Mouse (Mus musculus) neural tube, embryonic 14.5 days (tissue): Measurements from ENCODE around the gene Bfsp2. TPM values are rescaled to one million over a fixed set of nuclear protein-coding genes. Genes with fewer than 3 reads are reported as not detected.

Experiments
- ATAC-seq: fragments of 200-750 bp; cut with Nextera tagmentation; 2 replicates; pipeline ENCODE4 v1.8.0; 2017; ENCODE audit warnings: low read depth, mild to moderate bottlenecking, moderate TSS enrichment, moderate library complexity
- H3K27ac ChIP-seq: fragments of 300-500 bp; sonication (generic); 2 replicates; pipeline ENCODE4 v1.5.1; 2014; ENCODE audit warnings: low read depth, mild to moderate bottlenecking, control low read depth, low read length, moderate library complexity, mixed read lengths
- H3K27me3 ChIP-seq: fragments of 300-500 bp; sonication (generic); 2 replicates; pipeline ENCODE4 v1.6.1; 2014; ENCODE audit warnings: low read length; ENCODE audit not compliant: control insufficient read depth, insufficient read depth
- H3K36me3 ChIP-seq: fragments of 300-500 bp; sonication (generic); 2 replicates; pipeline ENCODE4 v1.6.1; 2014; ENCODE audit warnings: low read length, mixed read lengths; ENCODE audit not compliant: control insufficient read depth, insufficient read depth
- H3K4me1 ChIP-seq: fragments of 300-500 bp; sonication (generic); 2 replicates; pipeline ENCODE4 v1.6.1; 2014; ENCODE audit warnings: low read length; ENCODE audit not compliant: control insufficient read depth, insufficient read depth
- H3K4me2 ChIP-seq: fragments of 300-500 bp; sonication (generic); 2 replicates; pipeline ENCODE4 v1.6.1; 2014; ENCODE audit warnings: mild to moderate bottlenecking, low read depth, low read length, control low read depth
- H3K4me3 ChIP-seq: fragments of 300-500 bp; sonication (generic); 2 replicates; pipeline ENCODE4 v1.5.1; 2014; ENCODE audit warnings: low read depth, low read length, control low read depth, mixed read lengths
- H3K9ac ChIP-seq: fragments of 300-500 bp; sonication (generic); replicated peaks from 2 replicates; pipeline ENCODE4 v1.6.1; 2014; ENCODE audit warnings: low read depth, mild to moderate bottlenecking, control low read depth, low read length, mixed read lengths
- H3K9me3 ChIP-seq: fragments of 300-500 bp; sonication (generic); 2 replicates; pipeline ENCODE4 v1.6.1; 2016; ENCODE audit warnings: low read length; ENCODE audit not compliant: control insufficient read depth
- WGBS: fragments of 180-500 bp; shearing (Covaris S2); extraction: QIAGEN DNeasy Blood & Tissue Kit; methylation state at CpG from one replicate; pipeline ENCODE4 v1.1.7; 2014; 5-methylcytosine and 5-hydroxymethylcytosine counted together
- polyA plus RNA-seq: library from polyadenylated mRNA; unstranded; fragments of >200 nt; fragmentation: Nextera tagmentation; extraction: Ambion mirVana; gene quantifications from 2 replicates; pipeline ENCODE4 v1.2.1, GENCODE M21; 2014

The Bfsp2 gene
- polyA plus RNA-seq, 1 experiment from 2014 or later: 2.3 TPM

- no peak overlapping the region for H3K4me3 ChIP-seq
- H3K9ac ChIP-seq: no peak overlapping the region
- no peak overlapping the region for H3K27ac ChIP-seq
- WGBS: 27% methylated on average over 2 of the region's 2 CpGs
- no peaks in the 10 kb centered on the region for H3K36me3 ChIP-seq
- H3K9me3 ChIP-seq: no peaks in the 10 kb centered on the region
- peaks cover 5% of the 10 kb centered on the region; the same call in 1 of the 2 replicates for H3K4me1 ChIP-seq
- H3K27me3 ChIP-seq: no peaks in the 10 kb centered on the region
- ATAC-seq: peak; percentile 57; the same call in 1 of the 2 replicates
- no peak overlapping the region for H3K4me2 ChIP-seq
Observed at GRCm38 (mm10) chr9:103490439-103490838, 10.2 kb upstream of the Bfsp2 start.

- Histone ChIP-seq H3K27ac (no peak overlapping the region), H3K4me1 (peaks cover 3% of the 10 kb centered on the region; the same call in 1 of the 2 replicates), H3K27me3 (no peaks in the 10 kb centered on the region), H3K9me3 (no peaks in the 10 kb centered on the region), H3K4me2 (no peak overlapping the region), H3K36me3 (no peaks in the 10 kb centered on the region), H3K9ac (no peak overlapping the region), H3K4me3 (no peak overlapping the region)
- WGBS: 80% methylated on average over 4 of the region's 4 CpGs
- ATAC-seq: no peak
Observed at GRCm38 (mm10) chr9:103489883-103490282, 9.7 kb upstream of the Bfsp2 start.

DNA sequence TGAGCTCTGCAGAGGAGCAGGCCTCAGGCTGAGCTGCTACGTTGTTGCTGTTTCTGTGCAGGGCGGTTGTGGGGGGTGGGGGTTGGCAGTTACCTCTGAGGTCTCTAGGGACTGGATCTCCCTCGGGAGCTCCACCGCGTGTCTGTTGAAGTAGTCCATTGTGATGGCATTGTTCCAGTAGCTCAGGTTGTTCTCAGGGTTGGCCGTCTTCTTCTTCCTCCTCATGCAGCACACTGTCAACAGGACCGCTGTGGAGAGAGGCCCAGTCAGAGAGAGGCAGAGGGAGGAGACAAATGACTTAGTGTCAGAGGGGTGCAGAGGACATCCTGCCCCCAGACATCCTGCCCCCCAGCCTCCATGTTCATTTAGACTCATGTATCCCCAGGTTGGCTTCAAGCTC is 8.9 kb upstream of the Bfsp2 start:
- no peaks in the 10 kb centered on the region for H3K27me3 ChIP-seq
- H3K9ac ChIP-seq: no peak overlapping the region
- 68% methylated on average over 7 of the region's 7 CpGs for WGBS
- no peaks in the 10 kb centered on the region for H3K4me1 ChIP-seq
- no peak overlapping the region for H3K27ac ChIP-seq
- no peak overlapping the region for H3K4me3 ChIP-seq
- ATAC-seq: no peak
- H3K4me2 ChIP-seq: no peak overlapping the region
- H3K36me3 ChIP-seq: no peaks in the 10 kb centered on the region
- H3K9me3 ChIP-seq: no peaks in the 10 kb centered on the region

DNA sequence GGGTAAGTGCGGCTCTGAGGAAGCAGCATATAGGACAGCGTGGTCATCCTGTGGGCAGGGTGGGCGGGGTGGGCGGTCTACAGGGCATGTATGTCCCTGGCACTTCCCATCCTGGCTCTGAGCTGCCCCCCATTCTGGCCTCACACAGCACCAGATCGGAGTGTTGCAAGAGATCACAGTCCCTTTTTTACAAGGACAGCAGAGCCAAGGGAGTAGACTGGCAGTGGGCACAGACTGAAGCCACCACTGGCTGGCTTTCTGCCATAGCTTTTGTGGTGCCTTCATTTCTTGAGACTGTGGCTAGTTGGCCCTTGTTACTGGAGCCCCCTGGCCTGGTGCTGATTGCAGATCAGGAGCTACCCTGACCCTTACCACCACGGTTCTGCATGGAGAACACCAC is 6.0 kb upstream of the Bfsp2 start:
- Histone ChIP-seq H3K9ac (no peak overlapping the region), H3K9me3 (no peaks in the 10 kb centered on the region), H3K4me2 (no peak overlapping the region), H3K4me3 (no peak overlapping the region), H3K4me1 (no peaks in the 10 kb centered on the region), H3K36me3 (no peaks in the 10 kb centered on the region), H3K27me3 (no peaks in the 10 kb centered on the region), H3K27ac (no peak overlapping the region)
- 88% methylated on average over 6 of the region's 6 CpGs for WGBS
- no peak for ATAC-seq

- no peak overlapping the region for H3K4me3 ChIP-seq
- no peak for ATAC-seq
- H3K27me3 ChIP-seq: no peaks in the 10 kb centered on the region
- H3K9ac ChIP-seq: no peak overlapping the region
- H3K27ac ChIP-seq: no peak overlapping the region
- H3K4me2 ChIP-seq: no peak overlapping the region
- H3K36me3 ChIP-seq: no peaks in the 10 kb centered on the region
- H3K9me3 ChIP-seq: no peaks in the 10 kb centered on the region
- whole genome bisulfite sequencing: 21% methylated on average over 8 of the region's 8 CpGs
- 0 out of 2 replicates have a peak, but pooled peaks cover 3% of the 10 kb centered on the region for H3K4me1 ChIP-seq
Observed at GRCm38 (mm10) chr9:103485606-103486005, 5.4 kb upstream of the Bfsp2 start.

DNA sequence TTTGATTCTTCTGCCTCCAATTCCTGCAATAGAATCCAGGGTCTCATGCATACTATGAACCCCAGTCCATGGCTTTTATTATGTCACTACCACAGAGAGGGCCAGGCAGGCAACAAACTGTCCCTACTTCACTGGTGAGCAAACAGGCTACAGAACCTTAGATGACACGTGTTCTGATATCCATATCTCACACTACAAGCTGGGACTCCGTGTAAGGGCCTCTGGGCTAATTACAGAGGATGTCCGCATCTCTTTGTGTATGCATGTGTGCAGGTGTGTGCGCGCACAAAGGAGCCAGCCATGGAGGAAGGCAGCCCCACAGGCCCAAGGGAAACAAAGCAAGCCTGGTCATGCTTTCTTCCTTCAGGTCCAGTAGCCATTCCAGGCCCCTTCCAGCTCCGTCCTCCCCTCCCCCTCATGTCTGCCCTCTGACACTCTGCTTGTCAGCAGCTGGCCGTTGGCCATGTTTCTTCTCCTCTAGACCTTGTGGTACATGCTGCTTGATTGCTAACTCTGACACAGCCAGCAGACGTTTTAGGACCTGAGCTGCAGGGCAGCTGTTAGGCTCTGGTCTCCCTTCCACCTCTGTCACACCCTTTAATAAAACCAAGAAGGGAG is 492 bp upstream of the Bfsp2 start:
- 0 out of 2 replicates have a peak, but pooled peaks cover 3% of the 10 kb centered on the region for H3K4me1 ChIP-seq
- WGBS: 47% methylated on average over 8 of the region's 8 CpGs
- H3K27me3 ChIP-seq: no peaks in the 10 kb centered on the region
- no peak overlapping the region for H3K27ac ChIP-seq
- H3K4me2 ChIP-seq: no peak overlapping the region
- no peaks in the 10 kb centered on the region for H3K36me3 ChIP-seq
- no peaks in the 10 kb centered on the region for H3K9me3 ChIP-seq
- H3K9ac ChIP-seq: no peak overlapping the region
- H3K4me3 ChIP-seq: no peak overlapping the region
- ATAC-seq: no peak; the same call in 1 of the 2 replicates

DNA sequence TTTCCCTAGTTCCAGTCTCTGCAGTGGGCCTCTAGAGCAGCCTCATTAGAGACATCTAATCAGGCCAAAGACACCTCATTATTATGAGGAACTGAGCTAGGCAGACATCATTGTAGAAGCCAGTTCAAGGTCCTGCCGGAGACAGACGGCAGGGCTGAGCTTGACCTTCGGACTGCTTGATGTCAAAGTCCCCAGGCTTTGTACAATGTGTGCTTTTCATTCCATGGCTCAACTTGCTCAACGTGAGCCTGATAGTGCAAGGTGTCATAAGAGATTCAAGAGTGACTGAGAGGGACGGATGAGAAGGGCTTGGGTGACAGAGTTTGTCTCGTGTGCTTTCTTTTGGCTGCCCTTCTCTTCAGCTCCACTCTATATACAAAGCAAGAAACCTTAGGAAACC is 4.8 kb downstream of the Bfsp2 start:
- no peak overlapping the region for H3K4me2 ChIP-seq
- no peak overlapping the region for H3K4me3 ChIP-seq
- H3K4me1 ChIP-seq: peaks cover 13% of the 10 kb centered on the region; the same call in 1 of the 2 replicates
- ATAC-seq: no peak
- H3K9ac ChIP-seq: no peak overlapping the region
- no peaks in the 10 kb centered on the region for H3K9me3 ChIP-seq
- 88% methylated on average over 6 of the region's 6 CpGs for WGBS
- no peak overlapping the region for H3K27ac ChIP-seq
- no peaks in the 10 kb centered on the region for H3K36me3 ChIP-seq
- no peaks in the 10 kb centered on the region for H3K27me3 ChIP-seq

DNA sequence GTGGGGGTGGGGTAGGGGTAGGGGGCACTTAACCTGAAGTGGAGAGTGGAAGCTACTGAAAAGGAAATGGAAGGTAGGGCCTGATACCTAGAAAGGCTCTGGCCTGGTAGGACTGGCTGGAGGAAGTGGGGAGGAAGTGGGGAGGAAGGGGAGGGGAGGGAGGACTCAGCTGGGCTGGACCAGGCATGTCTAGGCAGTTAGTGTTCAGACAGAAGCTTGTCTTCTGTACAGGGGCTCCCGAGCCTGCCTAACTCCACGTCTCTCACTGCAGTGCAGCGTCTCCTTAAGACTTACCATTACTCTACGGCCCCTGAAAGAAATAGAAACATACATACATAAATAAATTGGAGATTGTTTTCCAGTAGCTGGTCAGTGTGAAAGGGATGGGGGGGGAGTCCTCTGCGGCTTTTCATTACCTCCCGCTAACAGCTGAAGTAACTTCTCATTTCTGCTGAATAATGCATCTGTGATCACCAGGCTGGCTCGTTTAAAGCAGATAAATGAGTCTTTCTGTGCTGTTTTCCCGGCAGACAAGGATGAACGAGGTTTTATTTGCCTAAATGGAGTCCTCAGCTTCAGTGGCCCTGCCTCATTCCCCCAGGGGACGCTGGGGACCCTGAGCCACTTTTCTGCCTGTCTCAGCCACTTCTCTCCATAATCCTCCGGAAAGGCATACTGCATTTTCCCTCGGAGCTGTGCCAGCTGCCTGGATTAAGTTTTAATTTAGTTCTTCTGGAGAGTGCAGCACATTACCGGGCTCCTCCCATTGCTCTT is 6.1 kb downstream of the Bfsp2 start:
- Histone ChIP-seq H3K4me1 (peaks cover 13% of the 10 kb centered on the region; the same call in 1 of the 2 replicates), H3K27ac (no peak overlapping the region; the same call in 1 of the 2 replicates), H3K4me2 (no peak overlapping the region), H3K9me3 (no peaks in the 10 kb centered on the region), H3K36me3 (no peaks in the 10 kb centered on the region), H3K9ac (no peak overlapping the region), H3K4me3 (no peak overlapping the region), H3K27me3 (no peaks in the 10 kb centered on the region)
- 9% methylated on average over 13 of the region's 13 CpGs for WGBS
- peak; percentile 55 for ATAC-seq

DNA sequence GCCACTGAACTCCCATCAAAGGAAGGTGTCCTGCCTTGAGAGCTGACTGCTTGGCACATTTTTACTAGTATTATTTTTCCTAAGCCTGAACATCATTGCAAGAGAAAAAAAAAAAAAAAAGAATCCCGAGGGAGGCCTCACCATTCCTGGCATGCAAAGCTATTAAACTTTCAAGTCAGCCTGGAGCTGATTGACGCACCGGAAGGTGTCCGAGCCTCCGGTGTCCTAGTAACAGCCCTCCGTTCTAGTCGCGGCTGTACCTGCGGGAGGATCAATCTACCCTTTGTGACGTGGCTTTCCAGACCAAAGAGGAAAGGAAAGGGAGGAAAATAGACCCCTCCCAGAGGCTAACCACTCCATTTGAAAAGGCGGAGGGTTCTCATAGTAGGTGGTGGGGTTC is 8.4 kb downstream of the Bfsp2 start:
- no peaks in the 10 kb centered on the region for H3K27me3 ChIP-seq
- no peak for ATAC-seq
- no peak overlapping the region for H3K9ac ChIP-seq
- H3K4me3 ChIP-seq: no peak overlapping the region
- H3K36me3 ChIP-seq: no peaks in the 10 kb centered on the region
- peaks cover 13% of the 10 kb centered on the region; the same call in 1 of the 2 replicates for H3K4me1 ChIP-seq
- no peak overlapping the region for H3K4me2 ChIP-seq
- 13% methylated on average over 11 of the region's 11 CpGs for WGBS
- no peaks in the 10 kb centered on the region for H3K9me3 ChIP-seq
- no peak overlapping the region for H3K27ac ChIP-seq
